Mouse (Mus musculus) neural tube, embryonic 11.5 days (tissue): ENCODE measurements around the gene Nrip3. TPM values are rescaled to one million over a fixed set of nuclear protein-coding genes. Genes with fewer than 3 reads are reported as not detected.
A peak's percentile ranks its signal among the peaks of the same experiment; 100 is the strongest.

Source experiments
- ATAC-seq: fragments of 200-750 bp; cut with Nextera tagmentation; 2 replicates; pipeline ENCODE4 v1.8.0; 2017; ENCODE audit warnings: moderate number of reproducible peaks, mild to moderate bottlenecking, moderate TSS enrichment, moderate library complexity; ENCODE audit not compliant: insufficient read depth, low FRiP score, low TSS enrichment
- DNase-seq: peaks from one replicate; pipeline ENCODE4 v3.0.0-alpha.2; 2015; ENCODE audit warnings: low spot score
- H3K27ac ChIP-seq: fragments of 300-500 bp; sonication (generic); 2 replicates; pipeline ENCODE4 v1.5.1; 2014; ENCODE audit warnings: low read depth, mild to moderate bottlenecking, low read length
- H3K27me3 ChIP-seq: fragments of 300-500 bp; sonication (generic); 2 replicates; pipeline ENCODE4 v1.6.1; 2014; ENCODE audit warnings: mild to moderate bottlenecking, low read length, mixed read lengths; ENCODE audit not compliant: control insufficient read depth, insufficient read depth
- H3K36me3 ChIP-seq: fragments of 300-500 bp; sonication (generic); 2 replicates; pipeline ENCODE4 v1.6.1; 2014; ENCODE audit warnings: mild to moderate bottlenecking, low read length, moderate library complexity, mixed read lengths; ENCODE audit not compliant: control insufficient read depth, insufficient read depth
- H3K4me1 ChIP-seq: fragments of 300-500 bp; sonication (generic); 2 replicates; pipeline ENCODE4 v1.6.1; 2014; ENCODE audit warnings: low read length, mixed read lengths; ENCODE audit not compliant: control insufficient read depth, insufficient read depth
- H3K4me2 ChIP-seq: fragments of 300-500 bp; sonication (generic); 2 replicates; pipeline ENCODE4 v1.6.1; 2014; ENCODE audit warnings: low read depth, mild to moderate bottlenecking, moderate library complexity
- H3K4me3 ChIP-seq: fragments of 300-500 bp; sonication (generic); 2 replicates; pipeline ENCODE4 v1.5.1; 2014; ENCODE audit warnings: low read depth, low read length
- H3K9ac ChIP-seq: fragments of 300-500 bp; sonication (generic); 2 replicates; pipeline ENCODE4 v1.6.1; 2014; ENCODE audit warnings: mild to moderate bottlenecking, low read length
- H3K9me3 ChIP-seq: fragments of 300-500 bp; sonication (generic); 2 replicates; pipeline ENCODE4 v1.6.1; 2016; ENCODE audit warnings: low read length; ENCODE audit not compliant: control insufficient read depth
- WGBS: fragments of 180-500 bp; shearing (Covaris S2); extraction: QIAGEN DNeasy Blood & Tissue Kit; methylation state at CpG from one replicate; pipeline ENCODE4 v1.1.7; 2014; 5-methylcytosine and 5-hydroxymethylcytosine counted together
- polyA plus RNA-seq: library from polyadenylated mRNA; unstranded; fragments of >200 nt; fragmentation: Nextera tagmentation; extraction: Ambion mirVana; gene quantifications from 2 replicates; pipeline ENCODE4 v1.2.1, GENCODE M21; 2014

Nrip3 gene
- polyA plus RNA-seq, 1 experiment from 2014 or later, result 0.95 TPM

DNA sequence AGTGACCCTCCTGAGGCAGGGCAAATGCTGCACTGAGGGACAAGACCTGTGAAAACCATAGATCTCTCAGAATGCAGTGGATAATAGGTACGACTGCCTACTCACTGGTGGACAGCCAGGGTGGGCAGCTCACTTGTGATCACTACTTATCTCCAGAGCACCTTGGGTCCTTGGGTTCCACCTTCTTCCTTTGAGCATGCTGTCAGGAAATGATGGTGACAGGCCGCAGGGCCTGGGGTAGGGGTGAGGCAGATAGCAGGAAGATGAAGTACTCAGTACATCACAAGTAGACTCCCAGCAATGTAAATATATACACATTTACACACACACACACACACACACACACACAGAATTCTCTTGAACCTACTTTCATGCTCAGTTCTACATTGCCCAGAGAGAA, 6.0 kb upstream of the Nrip3 start:
- ATAC-seq, result no peak
- 87% methylated on average over 2 of the region's 2 CpGs for WGBS

DNA sequence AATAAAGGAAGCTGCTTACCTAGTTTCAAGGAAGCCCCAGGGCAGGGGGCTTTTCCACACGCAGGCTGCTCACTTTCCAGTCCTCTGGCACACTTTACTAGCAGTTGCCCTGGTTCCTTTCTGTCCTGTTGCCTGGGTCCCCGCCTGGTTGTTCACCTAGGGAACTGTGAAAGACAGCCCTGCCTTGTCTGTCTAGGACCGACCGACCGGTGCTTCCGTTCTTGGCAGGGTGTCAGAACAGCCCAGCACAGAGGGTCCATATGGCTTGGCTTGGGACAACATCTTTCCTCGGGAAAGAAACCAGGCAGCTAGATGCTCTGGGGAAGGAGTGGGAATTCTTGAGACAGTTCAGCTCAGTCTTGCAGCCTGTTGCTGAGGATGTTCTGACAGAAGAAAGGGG, 1.5 kb upstream of the Nrip3 start:
- H3K4me1 ChIP-seq, result peaks cover 3% of the 10 kb centered on the region; the same call in 1 of the 2 replicates
- 56% methylated on average over 7 of the region's 7 CpGs for WGBS
- no peak overlapping the region for H3K4me3 ChIP-seq
- H3K27me3 ChIP-seq, result peaks cover 28% of the 10 kb centered on the region
- H3K9me3 ChIP-seq, result no peaks in the 10 kb centered on the region
- no peaks in the 10 kb centered on the region for H3K36me3 ChIP-seq
- H3K9ac ChIP-seq, result no peak overlapping the region
- H3K27ac ChIP-seq, result no peak overlapping the region
- DNase-seq (no peak), ATAC-seq (no peak)
- no peak overlapping the region for H3K4me2 ChIP-seq

More for the DNA sequence above, 6.0 kb upstream of the Nrip3 start:
- H3K4me2 ChIP-seq, result no peak overlapping the region
- H3K27me3 ChIP-seq, result peaks cover 6% of the 10 kb centered on the region; the same call in 1 of the 2 replicates
- DNase-seq, result no peak
- no peaks in the 10 kb centered on the region for H3K36me3 ChIP-seq
- no peaks in the 10 kb centered on the region for H3K9me3 ChIP-seq
- no peak overlapping the region for H3K27ac ChIP-seq
- no peaks in the 10 kb centered on the region for H3K4me1 ChIP-seq
- no peak overlapping the region for H3K9ac ChIP-seq
- no peak overlapping the region for H3K4me3 ChIP-seq

DNA sequence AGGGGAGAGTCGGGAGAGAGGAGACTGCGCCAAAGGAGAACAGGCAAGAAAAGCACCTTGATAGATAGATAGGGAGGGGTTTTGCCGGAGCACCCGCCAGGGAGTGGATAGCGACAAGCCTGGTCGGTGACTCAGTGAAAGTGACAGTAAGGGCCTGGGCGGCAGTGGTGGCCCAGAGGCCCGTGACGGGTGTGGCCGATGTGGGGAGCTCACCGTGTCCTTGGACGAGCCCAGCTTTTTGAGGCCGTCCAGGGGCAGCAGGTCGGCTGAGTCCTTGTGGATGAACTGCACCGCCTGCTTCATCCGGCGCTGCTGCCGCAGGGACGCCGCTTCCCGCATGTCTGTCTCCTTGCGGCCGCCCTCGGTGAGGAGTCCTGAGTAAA, 747 bp downstream of the Nrip3 start:
- H3K9ac ChIP-seq, result peak overlapping the region; percentile 44
- no peak for DNase-seq

DNA sequence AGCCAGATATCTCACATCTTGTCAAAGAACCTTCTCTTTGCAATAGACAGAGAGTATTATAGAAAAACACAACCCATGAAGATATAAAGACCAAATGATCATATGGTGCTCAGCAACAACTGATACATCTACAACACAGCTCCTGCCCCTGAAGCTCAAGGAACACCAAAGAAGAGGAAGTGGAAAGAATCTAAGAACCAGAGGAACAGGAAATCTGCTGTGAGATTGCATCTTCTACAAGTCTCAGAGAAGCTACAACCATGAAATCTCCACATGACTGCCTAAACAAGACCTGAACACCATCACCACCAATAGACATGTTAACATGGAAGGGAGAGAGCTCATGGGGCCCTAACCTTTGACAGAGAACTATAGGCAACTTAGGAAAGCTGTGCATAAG, 9.6 kb downstream of the Nrip3 start:
- Histone ChIP-seq H3K9ac (no peak overlapping the region), H3K4me1 (no peaks in the 10 kb centered on the region), H3K4me3 (no peak overlapping the region), H3K36me3 (no peaks in the 10 kb centered on the region), H3K9me3 (no peaks in the 10 kb centered on the region), H3K4me2 (no peak overlapping the region), H3K27me3 (no peaks in the 10 kb centered on the region), H3K27ac (no peak overlapping the region)
- DNase-seq, result no peak
- ATAC-seq, result no peak

More for the DNA sequence above, 747 bp downstream of the Nrip3 start:
- Histone ChIP-seq H3K27me3 (peaks cover 28% of the 10 kb centered on the region), H3K4me1 (peaks cover 3% of the 10 kb centered on the region; the same call in 1 of the 2 replicates), H3K9me3 (no peaks in the 10 kb centered on the region), H3K4me3 (peak overlapping the region; percentile 41), H3K27ac (no peak overlapping the region), H3K4me2 (peak overlapping the region; percentile 85), H3K36me3 (no peaks in the 10 kb centered on the region)
- WGBS, result 2% methylated on average over 24 of the region's 24 CpGs
- ATAC-seq, result peak; percentile 79

DNA sequence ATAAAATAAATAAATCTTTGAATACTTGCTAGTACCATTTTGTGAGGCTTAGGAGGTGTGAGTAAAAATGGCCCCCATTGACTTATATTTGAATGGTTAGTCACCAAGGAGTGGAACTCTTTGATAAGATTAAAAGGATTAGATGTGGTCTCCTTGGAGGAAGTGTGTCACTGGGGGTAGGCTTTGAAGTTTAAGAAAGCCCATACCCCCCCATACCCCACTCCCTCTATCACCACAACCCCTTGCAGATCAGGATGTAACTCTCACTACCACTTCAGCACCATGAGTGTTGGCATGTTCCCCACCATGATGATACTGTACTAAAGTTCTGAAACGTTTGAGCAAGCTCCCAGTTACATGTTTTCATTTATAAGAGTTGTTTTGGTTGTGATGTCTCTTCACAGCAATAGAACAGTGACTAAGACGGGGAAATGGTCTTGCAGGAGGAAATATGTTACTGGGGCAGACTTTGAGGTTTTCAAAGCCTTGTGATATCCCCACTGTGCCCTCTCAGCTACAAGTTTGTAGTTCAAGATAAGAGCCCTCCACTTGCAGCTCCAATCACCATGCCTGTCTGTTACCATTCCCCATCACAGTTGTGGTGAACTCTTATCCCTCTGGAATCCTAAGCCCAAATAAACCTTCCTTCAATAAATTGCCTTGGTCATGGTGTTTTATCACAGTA, 13.0 kb downstream of the Nrip3 start:
- no peaks in the 10 kb centered on the region for H3K4me1 ChIP-seq
- no peaks in the 10 kb centered on the region for H3K36me3 ChIP-seq
- H3K4me3 ChIP-seq, result no peak overlapping the region
- no peaks in the 10 kb centered on the region for H3K27me3 ChIP-seq
- no peak overlapping the region for H3K4me2 ChIP-seq
- 52% methylated on average over 2 of the region's 2 CpGs for WGBS
- no peaks in the 10 kb centered on the region for H3K9me3 ChIP-seq
- no peak for DNase-seq
- H3K27ac ChIP-seq, result no peak overlapping the region
- ATAC-seq, result no peak
- no peak overlapping the region for H3K9ac ChIP-seq

DNA sequence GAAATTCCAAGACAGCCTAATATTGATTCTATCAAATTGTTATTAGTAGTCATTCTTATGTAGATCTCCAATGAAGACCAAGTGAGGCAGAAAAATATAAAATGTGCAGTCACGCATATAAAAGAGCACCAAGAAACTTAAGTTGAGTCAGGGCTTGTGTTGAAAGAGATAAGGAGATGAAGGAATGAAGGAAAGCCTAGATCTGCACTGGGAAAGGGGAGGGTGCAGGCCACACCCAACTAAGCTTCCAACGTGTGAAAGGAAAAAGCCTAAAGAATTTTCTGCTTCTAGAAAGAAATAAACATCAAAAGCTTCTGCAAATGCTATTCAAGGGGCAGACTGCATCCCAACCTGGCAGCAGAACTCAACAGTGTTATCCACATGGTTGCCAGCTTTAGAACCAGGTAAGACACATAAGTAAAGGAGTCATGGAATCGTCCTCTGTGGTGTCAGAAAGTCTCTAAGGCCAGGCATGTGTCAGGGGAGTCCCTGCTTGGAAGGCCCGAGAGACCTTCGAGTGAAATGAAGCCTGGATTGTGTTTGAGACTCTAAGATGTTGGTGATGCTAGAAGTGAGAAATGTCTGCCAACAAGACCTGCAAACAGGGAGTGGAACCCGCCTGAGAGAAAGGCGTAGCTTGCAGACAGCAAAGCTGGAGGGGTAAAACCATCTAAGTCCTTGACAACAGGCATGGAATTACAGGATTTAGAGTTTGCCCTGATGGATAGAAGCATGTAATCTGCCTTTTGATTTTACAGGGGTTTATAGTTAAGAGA, 14.1 kb downstream of the Nrip3 start:
- WGBS, result 83% methylated on average over 7 of the region's 7 CpGs
- H3K27ac ChIP-seq, result no peak overlapping the region
- no peak overlapping the region for H3K9ac ChIP-seq
- no peaks in the 10 kb centered on the region for H3K9me3 ChIP-seq
- no peaks in the 10 kb centered on the region for H3K27me3 ChIP-seq
- DNase-seq, result no peak
- no peaks in the 10 kb centered on the region for H3K4me1 ChIP-seq
- no peak overlapping the region for H3K4me3 ChIP-seq
- H3K4me2 ChIP-seq, result no peak overlapping the region
- no peaks in the 10 kb centered on the region for H3K36me3 ChIP-seq
- no peak for ATAC-seq

DNA sequence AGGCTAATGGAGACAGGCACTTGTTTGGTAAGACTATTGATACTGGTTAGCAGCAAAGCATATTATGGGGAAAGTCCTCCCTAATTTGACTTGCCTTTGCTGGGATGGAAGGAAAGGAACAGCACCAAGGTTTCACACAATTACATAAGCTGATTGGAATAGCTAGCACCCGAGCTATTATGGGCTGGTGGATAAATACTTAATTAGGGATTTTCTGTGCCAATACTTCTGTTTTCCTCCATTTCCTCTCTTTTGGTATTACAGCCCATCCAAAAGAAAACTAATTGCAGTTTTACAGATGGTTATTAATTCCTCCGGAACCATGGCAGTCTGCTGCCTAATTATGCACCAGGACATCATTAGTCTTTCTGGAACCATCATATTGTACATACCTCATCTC, 17.8 kb downstream of the Nrip3 start:
- no peaks in the 10 kb centered on the region for H3K9me3 ChIP-seq
- H3K4me3 ChIP-seq, result no peak overlapping the region
- H3K27ac ChIP-seq, result no peak overlapping the region
- H3K36me3 ChIP-seq, result no peaks in the 10 kb centered on the region
- ATAC-seq (no peak), DNase-seq (no peak)
- no peaks in the 10 kb centered on the region for H3K27me3 ChIP-seq
- no peaks in the 10 kb centered on the region for H3K4me1 ChIP-seq
- no peak overlapping the region for H3K4me2 ChIP-seq
- WGBS, result 78% methylated on average over 2 of the region's 2 CpGs
- H3K9ac ChIP-seq, result no peak overlapping the region

DNA sequence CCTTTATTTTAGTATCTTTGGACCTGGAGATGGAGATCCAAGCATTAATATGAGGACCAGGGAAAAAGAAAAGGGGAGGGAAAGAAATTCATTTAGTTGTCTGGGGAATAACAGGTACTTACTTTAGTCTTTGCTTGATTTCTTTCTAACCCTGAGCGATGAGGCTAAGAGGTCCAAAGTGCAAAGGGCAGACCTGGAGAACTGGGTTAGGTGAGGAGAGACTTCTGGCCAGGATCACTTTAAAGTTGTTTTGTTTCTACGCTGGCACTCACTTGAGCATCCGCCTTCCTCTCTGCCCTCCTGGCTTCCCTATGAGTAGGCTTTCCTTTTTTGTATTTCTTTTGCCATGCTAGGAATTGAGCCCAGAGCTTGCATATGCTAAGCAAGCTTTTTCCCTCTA, 25.5 kb downstream of the Nrip3 start:
- no peak for ATAC-seq
- H3K36me3 ChIP-seq, result no peaks in the 10 kb centered on the region
- 90% methylated on average over 3 of the region's 3 CpGs for WGBS

DNA sequence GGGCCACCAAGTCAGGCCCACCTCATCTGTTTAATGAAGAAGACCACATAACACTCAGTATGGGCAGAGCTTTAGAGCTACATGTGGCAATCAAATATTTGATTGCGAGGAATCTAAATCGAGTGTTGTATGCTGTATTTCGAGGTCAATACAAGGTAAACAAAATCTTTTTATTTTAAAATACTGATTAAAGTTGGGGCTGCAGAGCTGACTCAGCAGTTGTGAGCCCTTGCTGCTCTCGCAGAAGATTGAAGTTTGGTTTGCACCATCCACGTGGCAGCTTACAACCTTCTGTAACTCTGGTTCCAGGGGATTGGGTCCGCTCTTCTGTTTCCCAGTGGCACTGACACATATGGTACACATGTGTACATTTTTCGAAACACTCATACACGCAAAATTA, 27.8 kb downstream of the Nrip3 start:
- no peak overlapping the region for H3K9ac ChIP-seq
- no peaks in the 10 kb centered on the region for H3K27me3 ChIP-seq
- WGBS, result 91% methylated on average over 8 of the region's 8 CpGs
- no peaks in the 10 kb centered on the region for H3K4me1 ChIP-seq
- no peaks in the 10 kb centered on the region for H3K9me3 ChIP-seq
- H3K27ac ChIP-seq, result no peak overlapping the region
- H3K4me3 ChIP-seq, result no peak overlapping the region
- no peaks in the 10 kb centered on the region for H3K36me3 ChIP-seq
- H3K4me2 ChIP-seq, result no peak overlapping the region
- DNase-seq (no peak), ATAC-seq (no peak)

More for the DNA sequence above, 25.5 kb downstream of the Nrip3 start:
- Histone ChIP-seq H3K4me2 (no peak overlapping the region), H3K9ac (no peak overlapping the region), H3K4me1 (no peaks in the 10 kb centered on the region), H3K27ac (no peak overlapping the region), H3K4me3 (no peak overlapping the region), H3K27me3 (no peaks in the 10 kb centered on the region), H3K9me3 (no peaks in the 10 kb centered on the region)
- no peak for DNase-seq
